Mouse (Mus musculus) layer of hippocampus, postnatal 14 days (tissue): ENCODE measurements around the gene Casc1. TPM values are rescaled to one million over a fixed set of nuclear protein-coding genes. Genes with fewer than 3 reads are reported as not detected.
"Not testable (repeated sequence)": the region's sequence is repeated elsewhere in the genome, so short reads cannot be mapped to it uniquely, and the experiment has no call there.

Source experiments
- DNase-seq, 2 experiments: peaks; one replicate each; pipeline ENCODE4 v3.0.0; 2021 to 2022; ENCODE audit warnings: low spot score in 2 of 2, mixed read lengths in 1 of 2
- total RNA-seq, 2 experiments: library from RNA; stranded (reverse); gene quantifications; 2 replicates each; pipeline ENCODE4 v1.2.3; 2021

Casc1 gene
- total RNA-seq, 2 experiments from 2014 or later, result 1.7 to 2.4 TPM

GRCm38 (mm10) chr6:145139776-145140475 lies 70.9 kb downstream of the Casc1 start:
- DNase-seq, result no peak

DNA sequence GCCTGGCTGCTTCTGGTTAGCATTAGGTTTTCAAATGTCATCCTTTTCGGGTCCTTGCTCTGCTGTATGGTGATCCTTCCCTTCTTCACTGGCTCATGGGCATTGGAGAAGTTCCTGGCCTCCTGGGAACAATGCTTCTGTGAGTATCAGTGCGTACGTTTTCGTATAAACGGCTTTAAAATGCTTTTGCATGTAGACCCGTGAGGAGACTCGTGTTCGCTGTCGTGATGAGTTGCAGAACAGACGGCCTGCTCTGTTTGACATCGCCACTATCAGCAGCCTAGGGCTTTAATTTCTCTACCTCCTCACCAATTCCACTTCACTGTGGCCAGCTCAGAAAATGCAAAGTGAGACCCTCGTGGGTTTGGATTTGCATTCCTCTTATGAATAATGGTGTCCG lies 71.6 kb downstream of the Casc1 start:
- no peak for DNase-seq

- no peak for DNase-seq
Measured at GRCm38 (mm10) chr6:145136831-145137230, 74.0 kb downstream of the Casc1 start.

DNA sequence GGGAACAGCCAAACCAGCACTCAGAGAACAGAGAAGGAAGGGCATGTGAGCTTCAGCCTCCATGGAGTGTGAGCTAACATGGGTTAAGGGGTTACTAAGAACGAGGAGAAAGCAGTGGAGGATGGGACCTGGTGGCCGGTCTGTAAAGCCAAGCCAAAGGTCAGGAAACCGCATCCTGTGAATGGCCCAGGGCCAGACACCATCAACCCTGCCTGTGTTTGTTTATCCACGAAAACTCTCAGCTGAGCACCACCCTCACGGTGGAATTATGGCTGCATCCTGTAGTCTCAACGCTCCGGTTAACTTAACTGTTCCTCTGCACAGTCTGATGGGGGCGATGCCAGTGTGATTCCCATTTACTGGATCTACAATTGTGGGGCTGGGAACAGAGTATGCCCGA lies 75.0 kb downstream of the Casc1 start:
- DNase-seq, result no peak

DNA sequence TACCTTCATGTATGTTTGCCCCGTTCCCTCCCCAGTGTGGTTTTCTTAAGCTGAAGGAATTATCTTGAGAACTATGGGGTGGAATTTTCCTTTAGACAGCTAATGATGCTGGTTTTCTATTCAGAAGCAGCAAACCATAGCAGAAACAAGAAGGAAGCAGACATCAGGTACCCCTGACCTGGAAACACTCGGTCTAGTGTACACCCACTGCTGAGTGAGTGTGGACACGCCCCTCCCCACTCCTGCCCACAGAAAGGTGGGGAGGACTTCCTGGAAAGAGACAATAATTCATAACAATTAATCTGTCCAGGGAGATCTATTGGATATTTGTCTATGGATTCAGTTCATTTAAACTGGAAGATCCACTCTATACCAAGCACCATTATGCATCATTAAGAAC lies 75.5 kb downstream of the Casc1 start:
- DNase-seq, result no peak

GRCm38 (mm10) chr6:145132969-145133368 lies 77.8 kb downstream of the Casc1 start:
- DNase-seq, result not testable (repeated sequence)

DNA sequence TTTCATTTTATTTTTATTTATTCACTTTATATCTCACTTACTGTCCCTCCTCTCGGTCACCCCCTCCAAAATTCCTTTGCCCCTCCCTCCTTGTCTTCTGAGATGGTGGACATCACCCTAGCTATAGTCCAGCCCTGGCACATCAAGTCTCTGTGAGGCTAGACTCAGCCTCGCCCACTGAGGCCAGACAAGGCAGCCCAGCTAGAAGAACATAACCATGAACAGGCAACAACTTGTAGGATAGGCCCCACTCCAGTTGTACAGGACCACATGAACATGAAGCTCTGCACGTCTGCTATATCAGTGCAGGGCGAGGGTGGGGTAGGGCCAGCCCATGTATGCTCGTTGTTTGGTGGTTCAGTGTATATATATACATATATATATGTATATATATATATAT lies 78.8 kb downstream of the Casc1 start:
- no peak for DNase-seq

DNA sequence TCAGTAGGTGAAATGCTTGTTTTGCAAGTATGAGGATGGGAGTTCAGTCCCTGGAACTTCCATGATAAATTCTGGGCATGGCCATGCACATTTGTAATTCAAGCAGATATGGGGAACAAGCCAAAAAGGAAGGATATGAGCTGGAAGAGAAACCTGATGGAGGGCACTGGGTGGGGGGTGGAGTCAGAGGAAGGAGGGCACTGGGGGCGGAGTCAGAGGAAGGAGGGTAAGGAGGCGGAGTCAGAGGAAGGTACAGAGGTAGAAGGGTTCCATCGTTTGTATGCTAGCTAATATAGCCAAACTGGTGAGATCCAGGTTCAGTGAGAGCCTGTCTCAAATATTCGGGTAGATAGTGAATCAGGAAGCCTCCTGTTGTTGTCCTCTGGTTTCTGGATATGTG lies 81.2 kb downstream of the Casc1 start:
- DNase-seq, result no peak

- DNase-seq, result no peak
Measured at GRCm38 (mm10) chr6:145127652-145128051, 83.2 kb downstream of the Casc1 start.

DNA sequence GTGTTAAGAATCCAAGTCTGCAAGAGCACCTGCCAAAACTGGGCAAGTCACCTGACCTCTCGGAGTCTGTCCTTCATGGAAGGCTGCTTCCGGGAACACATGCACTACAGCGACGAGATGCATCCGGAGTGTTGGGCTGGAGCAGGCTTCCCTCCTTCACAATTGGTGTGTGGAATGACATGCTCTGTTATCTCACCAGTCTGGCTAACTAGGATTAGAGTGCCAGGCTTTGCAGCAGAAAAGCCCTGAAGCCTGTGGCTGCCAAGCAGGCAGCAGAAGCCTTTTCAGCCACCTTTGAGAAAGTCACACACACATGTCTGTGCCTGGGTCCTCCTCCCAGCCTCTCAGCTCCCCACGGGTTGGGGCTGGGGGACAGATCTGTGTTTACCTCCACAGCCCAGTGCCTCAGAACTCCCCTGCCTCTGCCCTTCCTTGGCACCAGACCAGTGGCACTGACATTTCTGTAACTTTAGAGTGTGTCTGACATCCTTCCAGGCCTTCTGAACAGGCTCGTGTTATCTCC lies 85.2 kb downstream of the Casc1 start:
- no peak for DNase-seq

Other genes starting within 250 kb of the Casc1 start
- 10 to 100 TPM; 88.1 to 88.7 TPM for gene Bcat1, start 134.8 kb downstream of the Casc1 start, total RNA-seq
- gene Lrmp, start 95.4 kb downstream of the Casc1 start, total RNA-seq, result 1 to 10 TPM; 3.3 to 3.5 TPM
- 10 to 100 TPM; 25.5 to 25.9 TPM for gene Etfrf1, start 129 bp upstream of the Casc1 start, total RNA-seq
- 10 to 100 TPM; 70.7 to 77.2 TPM for gene Kras, start 39.2 kb upstream of the Casc1 start, total RNA-seq